In the genomic region with DNA sequence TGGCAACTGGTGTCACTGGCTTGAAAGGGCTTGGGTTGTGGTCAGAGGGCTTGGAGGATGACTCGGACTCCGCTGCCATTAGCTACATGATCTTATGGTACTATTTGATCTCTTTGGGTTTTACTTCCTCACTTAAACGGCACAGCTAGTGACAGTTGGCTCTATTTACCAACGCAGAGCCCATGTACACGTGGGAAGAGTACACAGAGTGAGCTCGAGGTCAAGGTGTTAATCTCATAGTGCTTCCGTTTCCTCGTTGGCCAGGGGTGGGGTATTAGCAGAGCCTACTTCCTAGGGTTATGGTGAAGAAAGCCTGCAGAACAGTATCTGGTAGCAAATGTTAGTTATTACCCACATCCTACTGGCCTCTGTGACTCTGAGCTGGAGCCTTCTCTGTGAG, we compare ENCODE assay signal across 22 mouse cellular contexts.
DNase-seq lines count a peak whose midpoint lies in the region; ATAC-seq and TF ChIP-seq lines count a peak whose summit lies in the region.
"Had no signal": no experiment of that assay in that cellular context is flagged by ENCODE, and none has a peak within 500 bp of the region (broad histone marks: within the 10 kb centered on the region; RNA-seq: fewer than 3 reads in every experiment).

No protein-coding gene starts in this region.

- WGBS in stomach, postnatal 0 days, result 60% methylated on average over 8 of the region's 8 CpGs

- no peak for TF ChIP-seq POLR2A in ES-Bruce4 (IDR thresholded peaks at IDR 0.05; ENCODE audit: insufficient read depth, low read length)

- no peaks in the 10 kb centered on the region for H3K27me3 ChIP-seq in ES-Bruce4 (ENCODE audit: control insufficient read depth, insufficient read depth, low read length, poor library complexity, severe bottlenecking)
- H3K27me3 ChIP-seq in stomach, postnatal 0 days (ENCODE audit: control insufficient read depth, insufficient read depth, low read length), result no peaks in the 10 kb centered on the region
- H3K27me3 ChIP-seq: CH12.LX; embryonic facial prominence, embryonic 12.5 days; forebrain, embryonic 13.5 days; forebrain, embryonic 15.5 days had no signal

- no peak overlapping the region for H3K4me3 ChIP-seq in ES-Bruce4 (ENCODE audit: low read depth, low read length)
- H3K4me3 ChIP-seq in stomach, postnatal 0 days (ENCODE audit: low read depth, low read length), result no peak overlapping the region
- H3K4me3 ChIP-seq: embryonic facial prominence, embryonic 10.5 days; embryonic facial prominence, embryonic 12.5 days; forebrain, embryonic 13.5 days; forebrain, embryonic 15.5 days had no signal

- no peaks in the 10 kb centered on the region for H3K9me3 ChIP-seq in ES-Bruce4 (replicated peaks; ENCODE audit: control insufficient read depth, insufficient read depth, low read length, poor library complexity, severe bottlenecking)
- H3K9me3 ChIP-seq in stomach, postnatal 0 days (ENCODE audit: control insufficient read depth, low read length), result no peaks in the 10 kb centered on the region
- H3K9me3 ChIP-seq: embryonic facial prominence, embryonic 10.5 days; embryonic facial prominence, embryonic 12.5 days; forebrain, embryonic 13.5 days; forebrain, embryonic 15.5 days had no signal

- no peak for TF ChIP-seq CTCF in ES-Bruce4 (IDR thresholded peaks at IDR 0.05; ENCODE audit: low read depth, low read length)
- TF ChIP-seq CTCF in stomach, postnatal 0 days (IDR thresholded peaks at IDR 0.05; ENCODE audit: low read depth), result no peak

- no peak for TF ChIP-seq EP300 in ES-Bruce4 (IDR thresholded peaks at IDR 0.05; ENCODE audit: insufficient read depth, low read depth, low read length)
- no peak for TF ChIP-seq EP300 in stomach, postnatal 0 days (optimal IDR thresholded peaks at IDR 0.05)

- peak overlapping the region; percentile 98 for H3K27ac ChIP-seq in ES-Bruce4 (ENCODE audit: insufficient read depth, low read length)
- H3K27ac ChIP-seq in stomach, postnatal 0 days (replicated peaks), result no peak overlapping the region
- H3K27ac ChIP-seq: embryonic facial prominence, embryonic 10.5 days; embryonic facial prominence, embryonic 12.5 days; forebrain, embryonic 13.5 days; forebrain, embryonic 15.5 days had no signal

- peaks cover 13% of the 10 kb centered on the region for H3K4me1 ChIP-seq in ES-Bruce4 (ENCODE audit: control insufficient read depth, insufficient read depth, low read length)
- H3K4me1 ChIP-seq in stomach, postnatal 0 days (replicated peaks; ENCODE audit: control insufficient read depth, insufficient read depth), result no peaks in the 10 kb centered on the region

- no peak overlapping the region for H3K9ac ChIP-seq in ES-Bruce4 (ENCODE audit: low read depth, poor library complexity, severe bottlenecking)
- no peak overlapping the region for H3K9ac ChIP-seq in stomach, postnatal 0 days (ENCODE audit: low read length)
- H3K9ac ChIP-seq: embryonic facial prominence, embryonic 12.5 days; forebrain, embryonic 13.5 days; forebrain, embryonic 15.5 days; forebrain, postnatal 0 days had no signal

- H3K36me3 ChIP-seq in ES-Bruce4 (ENCODE audit: control insufficient read depth, insufficient read depth, low read length, poor library complexity, severe bottlenecking), result no peaks in the 10 kb centered on the region
- no peaks in the 10 kb centered on the region for H3K36me3 ChIP-seq in stomach, postnatal 0 days (ENCODE audit: control insufficient read depth, insufficient read depth, low read length)
- H3K36me3 ChIP-seq: embryonic facial prominence, embryonic 10.5 days; embryonic facial prominence, embryonic 12.5 days; forebrain, embryonic 15.5 days had no signal

- peak; percentile 68; the same call in 1 of the 2 replicates for ATAC-seq in stomach, postnatal 0 days (ENCODE audit: low FRiP score, low TSS enrichment)
- ATAC-seq: CD4-positive, CD25-positive, alpha-beta regulatory T cell, adult 4 months; forebrain, embryonic 13.5 days; forebrain, embryonic 15.5 days; forebrain, postnatal 0 days had no signal

- DNase-seq in 416B (ENCODE audit: low read depth), result peak; percentile 8
- DNase-seq in stomach, postnatal 0 days (ENCODE audit: low spot score), result no peak
- DNase-seq in gastrocnemius, postnatal 10 days, result no peak
- no peak for DNase-seq in embryo, embryonic 11 days
- DNase-seq: adrenal gland, adult 2 months; adrenal gland, postnatal 10 days; adrenal gland, postnatal 25 days; B cell, adult 2 months; cerebellum, adult 11 months; cerebellum, adult 18-20 months; cerebellum, adult 8-10 months; cerebellum, adult 9-11 months; cerebellum, postnatal 14 days; cerebellum, postnatal 36 days; forebrain, postnatal 0 days had no signal

- no peak overlapping the region for H3K4me2 ChIP-seq in stomach, postnatal 0 days (replicated peaks; ENCODE audit: low read depth)
- H3K4me2 ChIP-seq: embryonic facial prominence, embryonic 12.5 days; forebrain, embryonic 13.5 days; forebrain, embryonic 15.5 days had no signal
